Mouse (Mus musculus): ENCODE results near the gene Olfr1225. TPM values are rescaled to one million over a fixed set of nuclear protein-coding genes. Genes with fewer than 3 reads are reported as not detected.
"Not testable (repeated sequence)": the region's sequence is repeated elsewhere in the genome, so short reads cannot be mapped to it uniquely, and the experiment has no call there.

The Olfr1225 gene
- under 1 TPM in 1 of 2 experiments, not detected in 1; 0.08 TPM for polyA plus RNA-seq (2017; shearing (Covaris generic))

GRCm38 (mm10) chr2:89174569-89174968, at the start of gene Olfr1225:
Gene Olfr1225 (minus strand): TSS chr2:89174669.
- no peak for ATAC-seq

DNA sequence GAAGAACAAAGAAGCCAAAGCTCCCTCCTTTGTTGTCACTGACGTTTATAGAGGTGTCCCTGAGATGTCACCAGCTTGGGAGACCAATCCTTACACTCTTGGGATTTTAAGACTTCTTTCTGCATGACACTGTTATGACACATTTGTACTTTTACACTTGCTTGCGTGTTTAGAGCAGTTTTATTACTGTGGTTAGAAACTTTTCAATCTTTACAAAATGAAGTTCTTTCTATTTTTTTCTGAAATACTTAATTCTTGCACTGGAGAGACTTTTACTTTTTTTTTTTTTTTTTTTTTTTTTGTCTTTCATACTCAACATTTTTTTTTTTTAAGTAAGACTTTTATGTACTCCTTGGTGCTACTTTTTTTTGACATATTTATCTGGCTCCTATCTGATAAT, 25.5 kb upstream of the Olfr1225 start, which contains the start of gene Olfr1226:
TSS of gene Olfr1226 (minus strand) at position 101 of the 400 bp plus-strand sequence.
- no peak for ATAC-seq

DNA sequence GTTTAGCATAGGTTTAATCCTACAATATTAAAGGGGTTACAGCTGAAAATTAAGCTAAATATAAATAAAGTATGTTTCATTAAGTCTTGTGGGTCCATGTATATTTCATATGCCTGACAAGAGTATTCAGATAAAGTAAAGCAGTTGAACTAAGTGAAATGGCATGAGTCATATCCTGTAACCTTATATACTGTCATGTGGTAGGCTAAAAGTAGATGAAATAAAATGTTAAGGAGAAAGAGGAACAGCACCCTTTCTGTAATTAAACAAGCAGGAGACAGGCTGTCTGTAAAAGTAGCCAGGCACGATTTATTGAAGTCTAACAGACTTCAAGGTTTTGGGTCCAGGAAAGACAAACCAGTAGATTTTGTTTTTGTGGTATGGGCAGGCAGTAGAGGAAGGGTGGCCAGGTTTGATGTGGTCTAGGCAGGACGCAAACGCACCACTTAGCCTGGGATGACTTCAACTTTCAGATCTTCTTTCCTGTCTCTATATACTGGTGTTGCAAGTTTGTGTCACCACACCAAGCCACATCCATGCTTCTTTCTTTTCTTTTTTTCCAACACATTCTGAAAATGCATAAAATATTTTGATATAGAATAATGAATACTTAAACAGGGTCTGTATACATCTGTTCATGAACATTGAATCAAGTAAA, 22.0 kb upstream of the Olfr1225 start:
- ATAC-seq: no peak

DNA sequence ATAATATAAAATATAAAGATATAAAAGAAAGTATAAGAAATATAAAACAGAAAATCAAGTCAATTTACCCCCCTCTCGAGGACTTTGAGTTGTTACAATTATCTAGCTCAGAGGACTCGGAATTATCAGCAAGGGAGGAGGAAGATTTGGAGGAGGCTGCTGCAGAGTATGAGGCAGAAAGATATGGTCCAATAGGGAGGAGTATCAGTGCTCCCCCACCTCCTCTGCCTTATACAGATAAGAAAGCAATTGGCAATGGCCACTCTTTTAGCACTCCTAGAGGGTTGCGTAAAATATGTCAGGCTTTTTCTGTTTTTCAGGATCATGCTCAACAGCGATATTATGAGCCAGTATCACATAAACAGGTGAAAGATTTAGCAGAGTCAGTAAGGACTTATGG, 9.8 kb downstream of the Olfr1225 start:
- ATAC-seq: not testable (repeated sequence)

- not testable (repeated sequence) for ATAC-seq
Observed at GRCm38 (mm10) chr2:89163991-89164390, 10.5 kb downstream of the Olfr1225 start, which contains the start of gene Olfr1224-ps1. Gene Olfr1224-ps1 (minus strand): TSS chr2:89164091.

DNA sequence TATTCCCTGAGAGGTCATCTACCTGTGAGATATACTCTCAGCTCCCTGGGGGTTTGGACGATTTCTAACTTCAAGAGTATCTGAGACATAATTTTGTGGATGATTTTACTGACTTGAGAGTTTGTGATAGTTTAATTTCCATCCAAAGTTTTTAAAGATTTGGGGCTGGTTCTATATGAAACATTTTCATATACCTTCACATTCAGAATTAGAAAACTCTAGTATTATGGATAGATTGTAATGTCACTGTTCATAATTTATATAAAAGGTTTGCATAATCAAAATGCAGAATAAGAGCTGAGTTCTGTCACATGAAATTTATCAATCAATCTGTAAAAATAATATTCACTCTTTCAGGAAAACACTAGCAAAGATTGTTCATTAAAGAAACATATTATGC, 23.0 kb downstream of the Olfr1225 start, which contains the start of gene Olfr1223:
TSS of gene Olfr1223 (minus strand) at position 101 of the 400 bp plus-strand sequence.
- ATAC-seq: no peak

DNA sequence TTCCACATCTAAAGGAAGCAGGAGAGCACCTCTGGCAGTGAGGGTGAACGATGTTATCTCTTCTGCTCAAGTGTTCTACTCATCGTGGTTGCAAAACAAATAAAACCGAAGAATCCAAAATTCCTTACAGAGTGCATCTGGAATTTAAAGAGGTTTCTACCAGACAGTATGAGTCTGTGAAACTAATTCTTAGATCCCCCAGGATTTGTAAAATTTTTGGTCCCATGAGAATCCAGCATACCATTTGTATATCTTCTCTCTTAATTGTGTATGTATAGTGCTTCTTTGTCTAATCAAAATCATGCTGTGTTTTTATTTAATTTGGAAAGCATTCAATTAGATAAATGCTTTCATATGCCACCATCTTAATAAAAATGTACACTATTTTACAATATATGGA, 41.5 kb downstream of the Olfr1225 start, which contains the start of gene Olfr1222:
TSS of gene Olfr1222 (minus strand) at position 101 of the 400 bp plus-strand sequence.
- ATAC-seq: no peak

Other genes starting within 250 kb of the Olfr1225 start
- gene Olfr1211, start 236.6 kb downstream of the Olfr1225 start, polyA plus RNA-seq (2017; shearing (Covaris generic)): not detected
- gene Olfr1212, start 220.7 kb downstream of the Olfr1225 start, polyA plus RNA-seq (2017; shearing (Covaris generic)): not detected
- not detected for gene Gm13762, start 194.4 kb downstream of the Olfr1225 start, polyA plus RNA-seq (2017; shearing (Covaris generic))
- gene Olfr1214, start 182.0 kb downstream of the Olfr1225 start, polyA plus RNA-seq (2017; shearing (Covaris generic)): not detected
- not detected for gene Olfr1215, start 167.7 kb downstream of the Olfr1225 start, polyA plus RNA-seq (2017; shearing (Covaris generic))
- not detected for gene Olfr1216, start 156.3 kb downstream of the Olfr1225 start, polyA plus RNA-seq (2017; shearing (Covaris generic))
- gene Olfr1217, start 142.6 kb downstream of the Olfr1225 start, polyA plus RNA-seq (2017; shearing (Covaris generic)): not detected
- not detected for gene Olfr1218, start 113.5 kb downstream of the Olfr1225 start, polyA plus RNA-seq (2017; shearing (Covaris generic))
- gene Olfr1219, start 91.2 kb downstream of the Olfr1225 start, polyA plus RNA-seq (2017; shearing (Covaris generic)): not detected
- under 1 TPM in 1 of 2 experiments, not detected in 1; 0.08 TPM for gene Olfr1220, start 67.8 kb downstream of the Olfr1225 start, polyA plus RNA-seq (2017; shearing (Covaris generic))
- not detected for gene Olfr1221, start 57.4 kb downstream of the Olfr1225 start, polyA plus RNA-seq (2017; shearing (Covaris generic))
- gene Olfr1222, start 41.6 kb downstream of the Olfr1225 start, polyA plus RNA-seq (2017; shearing (Covaris generic)): not detected
- gene Olfr1223, start 23.1 kb downstream of the Olfr1225 start, polyA plus RNA-seq (2017; shearing (Covaris generic)): not detected
- not detected for gene Olfr1224-ps1, start 10.6 kb downstream of the Olfr1225 start, polyA plus RNA-seq (2017; shearing (Covaris generic))
- gene Olfr1226, start 25.4 kb upstream of the Olfr1225 start, polyA plus RNA-seq (2017; shearing (Covaris generic)): not detected
- not detected for gene Olfr1228, start 79.4 kb upstream of the Olfr1225 start, polyA plus RNA-seq (2017; shearing (Covaris generic))
- not detected for gene Olfr1229, start 113.3 kb upstream of the Olfr1225 start, polyA plus RNA-seq (2017; shearing (Covaris generic))
- not detected for gene Olfr1230, start 122.6 kb upstream of the Olfr1225 start, polyA plus RNA-seq (2017; shearing (Covaris generic))
- gene Olfr1231, start 132.4 kb upstream of the Olfr1225 start, polyA plus RNA-seq (2017; shearing (Covaris generic)): not detected
- gene Olfr1232, start 155.0 kb upstream of the Olfr1225 start, polyA plus RNA-seq (2017; shearing (Covaris generic)): not detected
- not detected for gene Olfr1233, start 167.7 kb upstream of the Olfr1225 start, polyA plus RNA-seq (2017; shearing (Covaris generic))
- not detected for gene Olfr1234, start 190.2 kb upstream of the Olfr1225 start, polyA plus RNA-seq (2017; shearing (Covaris generic))
- not detected for gene Olfr1238, start 235.0 kb upstream of the Olfr1225 start, polyA plus RNA-seq (2017; shearing (Covaris generic))
- gene Olfr1239, start 245.7 kb upstream of the Olfr1225 start, polyA plus RNA-seq (2017; shearing (Covaris generic)): not detected